Mouse (Mus musculus): ENCODE data around the gene Bglap2. TPM values are rescaled to one million over a fixed set of nuclear protein-coding genes. Genes with fewer than 3 reads are reported as not detected.

Gene Bglap2
- polyA plus RNA-seq (2012; rRNA removed), result 2.9 and 4.4 TPM in 2 replicates

GRCm38 (mm10) chr3:88378599-88378998, at the start of gene Bglap2:
Gene Bglap2, minus strand, starts transcription at chr3:88378699.

GRCm38 (mm10) chr3:88424605-88425329, 46.3 kb upstream of the Bglap2 start, which contains the start of gene Slc25a44:
Gene Slc25a44, minus strand, starts transcription at chr3:88425139.

GRCm38 (mm10) chr3:88409741-88410644, 31.5 kb upstream of the Bglap2 start, which contains the start of gene Pmf1:
Gene Pmf1, minus strand, starts transcription at chr3:88410331.

GRCm38 (mm10) chr3:88384364-88384763, 5.9 kb upstream of the Bglap2 start, which contains the start of gene Bglap:
Gene Bglap, minus strand, starts transcription at chr3:88384464.

GRCm38 (mm10) chr3:88372643-88373042, 5.9 kb downstream of the Bglap2 start, which contains the start of gene Bglap3:
Gene Bglap3, minus strand, starts transcription at chr3:88372743.

GRCm38 (mm10) chr3:88364337-88364736, 14.2 kb downstream of the Bglap2 start, which contains the start of gene Paqr6:
Gene Paqr6, plus strand, starts transcription at chr3:88364584.

GRCm38 (mm10) chr3:88336058-88337013, 42.2 kb downstream of the Bglap2 start, which contains the start of the genes Tmem79 and Smg5:
Gene Tmem79, minus strand, starts transcription at chr3:88336148.
Gene Smg5, plus strand, starts transcription at chr3:88336260.

Other genes starting within 250 kb of the Bglap2 start
- gene Mef2d, start 236.3 kb downstream of the Bglap2 start, polyA plus RNA-seq (2012; rRNA removed), result 96.8 and 113 TPM in 2 replicates
- gene Rhbg, start 124.0 kb downstream of the Bglap2 start, polyA plus RNA-seq (2012; rRNA removed), result 3.8 and 7.4 TPM in 2 replicates
- not detected in 2 replicates for gene Gm38392, start 91.5 kb downstream of the Bglap2 start, polyA plus RNA-seq (2012; rRNA removed)
- 0.81 and 2.0 TPM in 2 replicates for gene Tsacc, start 81.7 kb downstream of the Bglap2 start, polyA plus RNA-seq (2012; rRNA removed)
- gene Cct3, start 81.6 kb downstream of the Bglap2 start, polyA plus RNA-seq (2012; rRNA removed), result 63.1 and 73.8 TPM in 2 replicates
- 181 and 206 TPM in 2 replicates for gene Glmp, start 53.7 kb downstream of the Bglap2 start, polyA plus RNA-seq (2012; rRNA removed)
- gene Tmem79, start 42.6 kb downstream of the Bglap2 start, polyA plus RNA-seq (2012; rRNA removed), result 44.3 and 54.6 TPM in 2 replicates
- gene Smg5, start 42.4 kb downstream of the Bglap2 start, polyA plus RNA-seq (2012; rRNA removed), result 65.8 and 68.6 TPM in 2 replicates
- 6.7 and 9.3 TPM in 2 replicates for gene Paqr6, start 14.1 kb downstream of the Bglap2 start, polyA plus RNA-seq (2012; rRNA removed)
- gene Bglap3, start 6.0 kb downstream of the Bglap2 start, polyA plus RNA-seq (2012; rRNA removed), result 9.1 and 12.0 TPM in 2 replicates
- 2.7 and 6.8 TPM in 2 replicates for gene Bglap, start 5.8 kb upstream of the Bglap2 start, polyA plus RNA-seq (2012; rRNA removed)
- gene Pmf1, start 31.6 kb upstream of the Bglap2 start, polyA plus RNA-seq (2012; rRNA removed), result 57.9 and 63.7 TPM in 2 replicates
- gene Slc25a44, start 46.4 kb upstream of the Bglap2 start, polyA plus RNA-seq (2012; rRNA removed), result 19.2 and 26.3 TPM in 2 replicates
- 233 and 295 TPM in 2 replicates for gene Sema4a, start 82.5 kb upstream of the Bglap2 start, polyA plus RNA-seq (2012; rRNA removed)
- gene Lmna, start 131.3 kb upstream of the Bglap2 start, polyA plus RNA-seq (2012; rRNA removed), result 812 and 822 TPM in 2 replicates
- gene Mex3a, start 153.7 kb upstream of the Bglap2 start, polyA plus RNA-seq (2012; rRNA removed), result 1.0 and 1.1 TPM in 2 replicates
- gene Rab25, start 169.6 kb upstream of the Bglap2 start, polyA plus RNA-seq (2012; rRNA removed), result 407 and 425 TPM in 2 replicates
- 210 and 235 TPM in 2 replicates for gene Lamtor2, start 174.4 kb upstream of the Bglap2 start, polyA plus RNA-seq (2012; rRNA removed)
- 52.6 and 60.7 TPM in 2 replicates for gene Ubqln4, start 175.1 kb upstream of the Bglap2 start, polyA plus RNA-seq (2012; rRNA removed)
- 178 and 186 TPM in 2 replicates for gene Ssr2, start 197.2 kb upstream of the Bglap2 start, polyA plus RNA-seq (2012; rRNA removed)
- 67.5 and 68.7 TPM in 2 replicates for gene Arhgef2, start 227.3 kb upstream of the Bglap2 start, polyA plus RNA-seq (2012; rRNA removed)